Mouse (Mus musculus) cerebellum, adult 2 months (tissue): ENCODE data around the gene Tspan33.
"Not testable (repeated sequence)": the region's sequence is repeated elsewhere in the genome, so short reads cannot be mapped to it uniquely, and the experiment has no call there.

Source experiments
- CTCF ChIP-seq: fragments of 200-500 bp; IDR thresholded peaks from 2 replicates; pipeline ENCODE4 v1.5.1; 2011; ENCODE audit warnings: low read depth, mild to moderate bottlenecking, control low read depth, low read length, moderate library complexity, borderline replicate concordance; ENCODE audit not compliant: insufficient read depth
- POLR2A ChIP-seq: fragments of 200-500 bp; IDR thresholded peaks from 2 replicates; pipeline ENCODE4 v1.6.1; 2011; ENCODE audit warnings: low read length, control low read depth, borderline replicate concordance; ENCODE audit not compliant: insufficient read depth

DNA sequence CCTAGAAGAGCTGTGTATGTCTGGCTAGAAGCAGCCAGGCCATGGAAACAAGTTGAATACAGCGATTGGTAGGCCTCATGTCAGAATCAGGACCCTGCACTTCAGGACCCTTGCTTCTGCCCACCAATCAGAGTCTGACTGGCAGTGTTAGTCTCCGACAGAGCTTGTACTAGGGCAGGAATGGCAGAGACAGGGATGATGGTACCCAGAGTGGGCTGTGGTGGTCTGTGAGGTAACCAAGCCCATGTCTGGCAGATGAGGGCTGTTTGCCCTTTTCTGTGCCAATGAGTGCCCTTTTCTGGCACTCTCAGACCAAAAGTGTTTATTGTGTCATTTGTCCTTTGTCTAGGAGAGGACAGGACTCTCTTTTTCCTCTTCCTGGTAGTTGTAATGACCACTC lies 66.4 kb downstream of the Tspan33 start:
- TF ChIP-seq CTCF, POLR2A: not testable (repeated sequence)
